Mouse (Mus musculus): Measurements from ENCODE around the gene Sestd1. TPM values are rescaled to one million over a fixed set of nuclear protein-coding genes. Genes with fewer than 3 reads are reported as not detected.

Sestd1 gene
- polyA plus RNA-seq, 1 experiment from 2014 or later, result 14.1 TPM

GRCm38 (mm10) chr2:77206951-77207350 is 73.4 kb downstream of the Sestd1 start:
- Histone ChIP-seq H3K9ac (ENCODE audit: low read length) (no peak overlapping the region), H3K4me3 (replicated peaks; ENCODE audit: low read length) (no peak overlapping the region), H3K27me3 (ENCODE audit: control insufficient read depth, insufficient read depth, low read length) (no peaks in the 10 kb centered on the region), H3K27ac (ENCODE audit: low read length) (no peak overlapping the region), H3K4me2 (ENCODE audit: low read depth, low read length) (no peak overlapping the region), H3K4me1 (ENCODE audit: control insufficient read depth, insufficient read depth, low read length) (no peaks in the 10 kb centered on the region), H3K36me3 (ENCODE audit: control insufficient read depth, insufficient read depth, low read length) (no peaks in the 10 kb centered on the region), H3K9me3 (replicated peaks; ENCODE audit: control insufficient read depth, low read length) (no peaks in the 10 kb centered on the region)
- 86% methylated on average over 3 of the region's 3 CpGs for WGBS
- no peak for ATAC-seq (ENCODE audit: insufficient read depth, low FRiP score)

GRCm38 (mm10) chr2:77203916-77204315 is 76.5 kb downstream of the Sestd1 start:
- Histone ChIP-seq H3K4me1 (ENCODE audit: control insufficient read depth, insufficient read depth, low read length) (peaks cover 4% of the 10 kb centered on the region; the same call in 1 of the 2 replicates), H3K4me2 (ENCODE audit: low read depth, low read length) (no peak overlapping the region), H3K27ac (ENCODE audit: low read length) (no peak overlapping the region), H3K4me3 (replicated peaks; ENCODE audit: low read length) (no peak overlapping the region), H3K36me3 (ENCODE audit: control insufficient read depth, insufficient read depth, low read length) (no peaks in the 10 kb centered on the region), H3K9me3 (replicated peaks; ENCODE audit: control insufficient read depth, low read length) (no peaks in the 10 kb centered on the region), H3K9ac (ENCODE audit: low read length) (no peak overlapping the region), H3K27me3 (ENCODE audit: control insufficient read depth, insufficient read depth, low read length) (no peaks in the 10 kb centered on the region)
- WGBS, result 52% methylated on average over 2 of the region's 2 CpGs
- no peak for ATAC-seq (ENCODE audit: insufficient read depth, low FRiP score)

- 88% methylated on average over 1 of the region's 1 CpGs for WGBS
- H3K36me3 ChIP-seq (ENCODE audit: control insufficient read depth, insufficient read depth, low read length), result no peaks in the 10 kb centered on the region
- no peak overlapping the region for H3K4me3 ChIP-seq (replicated peaks; ENCODE audit: low read length)
- no peaks in the 10 kb centered on the region for H3K9me3 ChIP-seq (replicated peaks; ENCODE audit: control insufficient read depth, low read length)
- no peak overlapping the region for H3K4me2 ChIP-seq (ENCODE audit: low read depth, low read length)
- H3K27ac ChIP-seq (ENCODE audit: low read length), result no peak overlapping the region
- H3K9ac ChIP-seq (ENCODE audit: low read length), result no peak overlapping the region
- ATAC-seq (ENCODE audit: insufficient read depth, low FRiP score), result no peak
- peaks cover 4% of the 10 kb centered on the region; the same call in 1 of the 2 replicates for H3K4me1 ChIP-seq (ENCODE audit: control insufficient read depth, insufficient read depth, low read length)
- H3K27me3 ChIP-seq (ENCODE audit: control insufficient read depth, insufficient read depth, low read length), result no peaks in the 10 kb centered on the region
Measured at GRCm38 (mm10) chr2:77201900-77202299, 78.5 kb downstream of the Sestd1 start.

GRCm38 (mm10) chr2:77200958-77201614 is 79.3 kb downstream of the Sestd1 start:
- 0 out of 2 replicates have a peak, but pooled peaks have one; percentile 50 for ATAC-seq (ENCODE audit: insufficient read depth, low FRiP score)
- Histone ChIP-seq H3K36me3 (ENCODE audit: control insufficient read depth, insufficient read depth, low read length) (no peaks in the 10 kb centered on the region), H3K27me3 (ENCODE audit: control insufficient read depth, insufficient read depth, low read length) (no peaks in the 10 kb centered on the region), H3K9me3 (replicated peaks; ENCODE audit: control insufficient read depth, low read length) (no peaks in the 10 kb centered on the region), H3K4me1 (ENCODE audit: control insufficient read depth, insufficient read depth, low read length) (peaks cover 4% of the 10 kb centered on the region; the same call in 1 of the 2 replicates), H3K27ac (ENCODE audit: low read length) (no peak overlapping the region), H3K9ac (ENCODE audit: low read length) (no peak overlapping the region), H3K4me2 (ENCODE audit: low read depth, low read length) (no peak overlapping the region), H3K4me3 (replicated peaks; ENCODE audit: low read length) (no peak overlapping the region)
- 71% methylated on average over 5 of the region's 5 CpGs for WGBS

GRCm38 (mm10) chr2:77200379-77200778 is 80.0 kb downstream of the Sestd1 start:
- no peak overlapping the region for H3K4me3 ChIP-seq (replicated peaks; ENCODE audit: low read length)
- no peak overlapping the region for H3K9ac ChIP-seq (ENCODE audit: low read length)
- no peak for ATAC-seq (ENCODE audit: insufficient read depth, low FRiP score)
- no peak overlapping the region for H3K27ac ChIP-seq (ENCODE audit: low read length)
- H3K27me3 ChIP-seq (ENCODE audit: control insufficient read depth, insufficient read depth, low read length), result no peaks in the 10 kb centered on the region
- H3K36me3 ChIP-seq (ENCODE audit: control insufficient read depth, insufficient read depth, low read length), result peaks cover 2% of the 10 kb centered on the region; the same call in 1 of the 2 replicates
- no peak overlapping the region for H3K4me2 ChIP-seq (ENCODE audit: low read depth, low read length)
- 92% methylated on average over 4 of the region's 4 CpGs for WGBS
- H3K9me3 ChIP-seq (replicated peaks; ENCODE audit: control insufficient read depth, low read length), result no peaks in the 10 kb centered on the region
- H3K4me1 ChIP-seq (ENCODE audit: control insufficient read depth, insufficient read depth, low read length), result peaks cover 4% of the 10 kb centered on the region; the same call in 1 of the 2 replicates

- H3K36me3 ChIP-seq (ENCODE audit: control insufficient read depth, insufficient read depth, low read length), result peaks cover 3% of the 10 kb centered on the region; the same call in 1 of the 2 replicates
Measured at GRCm38 (mm10) chr2:77198246-77198645, 82.1 kb downstream of the Sestd1 start.

GRCm38 (mm10) chr2:77196819-77197218 is 83.6 kb downstream of the Sestd1 start:
- H3K27ac ChIP-seq (ENCODE audit: low read length), result no peak overlapping the region
- H3K4me3 ChIP-seq (replicated peaks; ENCODE audit: low read length), result no peak overlapping the region
- peaks cover 4% of the 10 kb centered on the region; the same call in 1 of the 2 replicates for H3K36me3 ChIP-seq (ENCODE audit: control insufficient read depth, insufficient read depth, low read length)
- WGBS, result 82% methylated on average over 4 of the region's 4 CpGs
- H3K9me3 ChIP-seq (replicated peaks; ENCODE audit: control insufficient read depth, low read length), result no peaks in the 10 kb centered on the region
- H3K27me3 ChIP-seq (ENCODE audit: control insufficient read depth, insufficient read depth, low read length), result no peaks in the 10 kb centered on the region
- no peak overlapping the region for H3K9ac ChIP-seq (ENCODE audit: low read length)
- peaks cover 4% of the 10 kb centered on the region; the same call in 1 of the 2 replicates for H3K4me1 ChIP-seq (ENCODE audit: control insufficient read depth, insufficient read depth, low read length)
- ATAC-seq (ENCODE audit: insufficient read depth, low FRiP score), result no peak
- H3K4me2 ChIP-seq (ENCODE audit: low read depth, low read length), result no peak overlapping the region

More at GRCm38 (mm10) chr2:77198246-77198645, 82.1 kb downstream of the Sestd1 start:
- Histone ChIP-seq H3K9me3 (replicated peaks; ENCODE audit: control insufficient read depth, low read length) (no peaks in the 10 kb centered on the region), H3K27ac (ENCODE audit: low read length) (no peak overlapping the region), H3K4me3 (replicated peaks; ENCODE audit: low read length) (no peak overlapping the region), H3K9ac (ENCODE audit: low read length) (no peak overlapping the region), H3K4me1 (ENCODE audit: control insufficient read depth, insufficient read depth, low read length) (peaks cover 4% of the 10 kb centered on the region; the same call in 1 of the 2 replicates), H3K4me2 (ENCODE audit: low read depth, low read length) (no peak overlapping the region), H3K27me3 (ENCODE audit: control insufficient read depth, insufficient read depth, low read length) (no peaks in the 10 kb centered on the region)
- ATAC-seq (ENCODE audit: insufficient read depth, low FRiP score), result no peak
- WGBS, result 55% methylated on average over 5 of the region's 5 CpGs

GRCm38 (mm10) chr2:77195056-77195455 is 85.3 kb downstream of the Sestd1 start:
- H3K36me3 ChIP-seq (ENCODE audit: control insufficient read depth, insufficient read depth, low read length), result peaks cover 15% of the 10 kb centered on the region; the same call in 1 of the 2 replicates
- 87% methylated on average over 5 of the region's 5 CpGs for WGBS

GRCm38 (mm10) chr2:77191811-77192210 is 88.6 kb downstream of the Sestd1 start:
- H3K9me3 ChIP-seq (replicated peaks; ENCODE audit: control insufficient read depth, low read length), result no peaks in the 10 kb centered on the region
- H3K9ac ChIP-seq (ENCODE audit: low read length), result no peak overlapping the region
- H3K27me3 ChIP-seq (ENCODE audit: control insufficient read depth, insufficient read depth, low read length), result no peaks in the 10 kb centered on the region
- H3K4me1 ChIP-seq (ENCODE audit: control insufficient read depth, insufficient read depth, low read length), result no peaks in the 10 kb centered on the region
- no peak for ATAC-seq (ENCODE audit: insufficient read depth, low FRiP score)
- H3K36me3 ChIP-seq (ENCODE audit: control insufficient read depth, insufficient read depth, low read length), result peaks cover 15% of the 10 kb centered on the region; the same call in 1 of the 2 replicates
- 88% methylated on average over 3 of the region's 3 CpGs for WGBS
- H3K4me2 ChIP-seq (ENCODE audit: low read depth, low read length), result no peak overlapping the region
- H3K4me3 ChIP-seq (replicated peaks; ENCODE audit: low read length), result no peak overlapping the region
- no peak overlapping the region for H3K27ac ChIP-seq (ENCODE audit: low read length)

More at GRCm38 (mm10) chr2:77195056-77195455, 85.3 kb downstream of the Sestd1 start:
- no peak overlapping the region for H3K4me3 ChIP-seq (replicated peaks; ENCODE audit: low read length)
- H3K27me3 ChIP-seq (ENCODE audit: control insufficient read depth, insufficient read depth, low read length), result no peaks in the 10 kb centered on the region
- no peak overlapping the region for H3K9ac ChIP-seq (ENCODE audit: low read length)
- H3K9me3 ChIP-seq (replicated peaks; ENCODE audit: control insufficient read depth, low read length), result no peaks in the 10 kb centered on the region
- H3K4me1 ChIP-seq (ENCODE audit: control insufficient read depth, insufficient read depth, low read length), result no peaks in the 10 kb centered on the region
- ATAC-seq (ENCODE audit: insufficient read depth, low FRiP score), result no peak
- H3K27ac ChIP-seq (ENCODE audit: low read length), result no peak overlapping the region
- no peak overlapping the region for H3K4me2 ChIP-seq (ENCODE audit: low read depth, low read length)
